Comparison of ENCODE assay signal across 9 mouse cellular contexts in genomic region chr1:62780068-62780761, GRCm38 (mm10).
A peak's percentile ranks its signal among the peaks of the same experiment; 100 is the strongest.
DNase-seq lines count a peak whose midpoint lies in the region; ATAC-seq lines count a peak whose summit lies in the region.
"Had no signal": no experiment of that assay in that cellular context is flagged by ENCODE, and none has a peak within 500 bp of the region (broad histone marks: within the 10 kb centered on the region; RNA-seq: fewer than 3 reads in every experiment).

No protein-coding gene starts in this region.

- 0 out of 2 replicates have a peak overlapping the region, but pooled peaks have one; percentile 22 for H3K27ac ChIP-seq in heart, embryonic 15.5 days
- H3K27ac ChIP-seq in hindbrain, embryonic 14.5 days = peak overlapping the region; percentile 65
- H3K27ac ChIP-seq in neural tube, embryonic 12.5 days = peak overlapping the region; percentile 53; the same call in 1 of the 2 replicates

- H3K4me1 ChIP-seq in heart, embryonic 15.5 days (replicated peaks) = peaks cover 48% of the 10 kb centered on the region
- H3K4me1 ChIP-seq in hindbrain, embryonic 14.5 days (replicated peaks; ENCODE audit: control insufficient read depth, insufficient read depth, low read length) = peaks cover 24% of the 10 kb centered on the region
- H3K4me1 ChIP-seq in neural tube, embryonic 12.5 days = peaks cover 40% of the 10 kb centered on the region

- no peaks in the 10 kb centered on the region for H3K36me3 ChIP-seq in heart, embryonic 15.5 days
- peaks cover 36% of the 10 kb centered on the region for H3K36me3 ChIP-seq in hindbrain, embryonic 14.5 days (replicated peaks; ENCODE audit: control insufficient read depth, insufficient read depth)
- peaks cover 16% of the 10 kb centered on the region; the same call in 1 of the 2 replicates for H3K36me3 ChIP-seq in neural tube, embryonic 12.5 days

- no peak for ATAC-seq in heart, embryonic 15.5 days (replicated peaks; ENCODE audit: insufficient number of reproducible peaks, insufficient read depth, low FRiP score, low read depth)
- ATAC-seq in hindbrain, embryonic 14.5 days (ENCODE audit: low FRiP score) = 0 out of 2 replicates have a peak, but pooled peaks have one; percentile 35
- ATAC-seq in neural tube, embryonic 12.5 days (ENCODE audit: low FRiP score, low read depth) = no peak; the same call in 1 of the 2 replicates

- no peak for DNase-seq in heart, adult 9 months (ENCODE audit: low spot score in 2 of 2)
- DNase-seq in embryo, embryonic 11.5 days (ENCODE audit: low read depth, low spot score) = peak; percentile 60
- DNase-seq in hindbrain, embryonic 14.5 days (ENCODE audit: low spot score) = peak; percentile 55
- no peak for DNase-seq in thymus, postnatal 0 days (ENCODE audit: low spot score)
- no peak for DNase-seq in adipocyte (ENCODE audit: low spot score)
- DNase-seq in cerebellum, adult 18-20 months = no peak
- DNase-seq: lung, postnatal 10 days had no signal

- WGBS in heart, embryonic 15.5 days = 29% methylated on average over 15 of the region's 15 CpGs
- 25% methylated on average over 15 of the region's 15 CpGs for WGBS in hindbrain, embryonic 14.5 days
- WGBS in neural tube, embryonic 12.5 days = 22% methylated on average over 15 of the region's 15 CpGs

- no peak overlapping the region for H3K9ac ChIP-seq in heart, embryonic 15.5 days
- H3K9ac ChIP-seq in hindbrain, embryonic 14.5 days = no peak overlapping the region; the same call in 1 of the 2 replicates
- no peak overlapping the region for H3K9ac ChIP-seq in neural tube, embryonic 12.5 days

- H3K4me2 ChIP-seq in heart, embryonic 15.5 days = no peak overlapping the region
- no peak overlapping the region for H3K4me2 ChIP-seq in hindbrain, embryonic 14.5 days (replicated peaks)
- H3K4me2 ChIP-seq in neural tube, embryonic 12.5 days (replicated peaks) = peak overlapping the region; percentile 22; the same call in 1 of the 2 replicates

- H3K9me3 ChIP-seq in heart, embryonic 15.5 days (replicated peaks) = no peaks in the 10 kb centered on the region
- no peaks in the 10 kb centered on the region for H3K9me3 ChIP-seq in hindbrain, embryonic 14.5 days (ENCODE audit: control insufficient read depth, low read length)
- H3K9me3 ChIP-seq in neural tube, embryonic 12.5 days = no peaks in the 10 kb centered on the region

- H3K27me3 ChIP-seq in heart, embryonic 15.5 days = no peaks in the 10 kb centered on the region
- H3K27me3 ChIP-seq in hindbrain, embryonic 14.5 days (ENCODE audit: control insufficient read depth, insufficient read depth, low read length) = no peaks in the 10 kb centered on the region
- no peaks in the 10 kb centered on the region; the same call in 1 of the 2 replicates for H3K27me3 ChIP-seq in neural tube, embryonic 12.5 days (replicated peaks)

- H3K4me3 ChIP-seq in heart, embryonic 15.5 days = no peak overlapping the region
- no peak overlapping the region for H3K4me3 ChIP-seq in hindbrain, embryonic 14.5 days (replicated peaks; ENCODE audit: low read length)
- H3K4me3 ChIP-seq in neural tube, embryonic 12.5 days = no peak overlapping the region

Comparison
In these comparisons a context has a peak if more than half of its experiments do, and no peak if none do; other contexts are left out.
1. DNase-seq: peak in embryo, embryonic 11.5 days (single experiment) and hindbrain, embryonic 14.5 days (single experiment); none in heart, adult 9 months (0 of 2), thymus, postnatal 0 days (single experiment), adipocyte (single experiment) and cerebellum, adult 18-20 months (0 of 2).
2. Peak in every context shown above with its lines, with median percentiles within 50 percentile points of each other: H3K27ac ChIP-seq.